Mouse (Mus musculus) layer of hippocampus, postnatal 14 days (tissue): ENCODE data around the gene Plcd1. TPM values are rescaled to one million over a fixed set of nuclear protein-coding genes. Genes with fewer than 3 reads are reported as not detected.
A peak's percentile ranks its signal among the peaks of the same experiment; 100 is the strongest.

Source experiments
- DNase-seq, 2 experiments: peaks; one replicate each; pipeline ENCODE4 v3.0.0; 2021 to 2022; ENCODE audit warnings: low spot score in 2 of 2, mixed read lengths in 1 of 2
- microRNA-seq, 2 experiments: library from miRNA; unstranded; fragments of <30 nt; microRNA quantifications; one replicate each; pipeline ENCODE4 v1.2.0; 2021
- total RNA-seq, 2 experiments: library from RNA; stranded (reverse); gene quantifications; 2 replicates each; pipeline ENCODE4 v1.2.3; 2021

The Plcd1 gene
- total RNA-seq, 2 experiments from 2014 or later = 11.4 to 11.9 TPM

GRCm38 (mm10) chr9:119028226-119029195, 64.8 kb downstream of the Plcd1 start:
- no peak for DNase-seq

- DNase-seq = peak; percentile 68 to 74
Measured at GRCm38 (mm10) chr9:119027337-119027736, 66.0 kb downstream of the Plcd1 start.

DNA sequence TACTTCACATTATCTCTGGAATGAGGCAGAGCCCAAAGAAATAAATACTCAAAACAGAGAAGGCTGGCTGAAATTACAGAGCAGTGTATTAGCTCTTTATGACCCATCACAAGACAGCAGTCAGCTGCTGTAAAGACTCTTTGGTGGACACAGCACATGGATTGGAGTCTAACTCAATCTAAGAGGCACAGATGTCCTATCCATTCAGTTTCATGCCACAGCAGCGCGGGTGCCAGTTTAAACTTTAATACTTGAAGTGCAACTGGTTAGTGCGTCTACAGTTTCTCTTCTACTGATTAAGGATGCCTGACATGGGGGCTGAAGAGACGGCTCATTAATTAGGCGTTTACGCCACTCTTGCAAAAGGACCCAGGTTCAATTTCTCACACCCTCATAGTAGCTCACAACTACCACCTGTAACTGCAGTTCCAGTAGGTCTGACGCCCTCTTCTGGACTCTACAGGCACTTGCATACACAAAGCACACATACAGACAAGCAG, 67.4 kb downstream of the Plcd1 start:
- no peak for DNase-seq

- no peak for DNase-seq
Measured at GRCm38 (mm10) chr9:119025263-119025662, 68.0 kb downstream of the Plcd1 start.

GRCm38 (mm10) chr9:119021731-119022130, 71.6 kb downstream of the Plcd1 start:
- no peak for DNase-seq

Small RNA genes within 50 kb of the gene (microRNA-seq; reads per million reads assigned to microRNA genes)
- 24.2 to 127 reads per million in 2 experiments for gene Mir26a-1

Other genes starting within 250 kb of the Plcd1 start
- 10 to 100 TPM; 19.7 to 20.4 TPM for gene Ctdspl, start 167.0 kb downstream of the Plcd1 start, total RNA-seq
- gene Vill, start 40.7 kb downstream of the Plcd1 start, total RNA-seq = under 1 TPM; 0.39 to 0.81 TPM
- gene Dlec1, start 9.0 kb upstream of the Plcd1 start, total RNA-seq = 1 to 10 TPM; 1.3 to 3.8 TPM
- 1 to 10 TPM; 1.2 to 1.3 TPM for gene Acaa1b, start 63.6 kb upstream of the Plcd1 start, total RNA-seq
- not detected for gene Gm47289, start 65.7 kb upstream of the Plcd1 start, total RNA-seq
- gene Slc22a13, start 115.6 kb upstream of the Plcd1 start, total RNA-seq = under 1 TPM in 1 of 2 experiments, not detected in 1; 0.24 TPM
- 10 to 100 TPM; 32.0 to 33.2 TPM for gene Oxsr1, start 228.9 kb upstream of the Plcd1 start, total RNA-seq
- gene Acaa1a, start 246.2 kb upstream of the Plcd1 start, total RNA-seq = 10 to 100 TPM; 66.5 to 77.9 TPM
- 1 to 10 TPM; 5.1 to 6.0 TPM for gene Myd88, start 247.9 kb upstream of the Plcd1 start, total RNA-seq